Mouse (Mus musculus) E14TG2a.4 (cell line): ENCODE measurements around the gene Fam43a.

Experiments used
- H3K27me3 ChIP-seq: 2 replicates; pipeline ENCODE4 v1.6.1; 2014; ENCODE audit warnings: low read length, control low read depth; ENCODE audit not compliant: insufficient read depth
- H3K36me3 ChIP-seq: 2 replicates; pipeline ENCODE4 v1.6.1; 2014; ENCODE audit warnings: low read length, control low read depth; ENCODE audit not compliant: insufficient read depth
- H3K4me1 ChIP-seq: replicated peaks from 2 replicates; pipeline ENCODE4 v1.6.1; 2014; ENCODE audit warnings: low read depth, low read length, control low read depth
- H3K4me3 ChIP-seq: replicated peaks from 2 replicates; pipeline ENCODE4 v1.5.1; 2014; ENCODE audit warnings: mild to moderate bottlenecking, low read length
- H3K9me3 ChIP-seq: 2 replicates; pipeline ENCODE4 v1.6.1; 2014; ENCODE audit warnings: low read length, control low read depth
- CTCF ChIP-seq: conservative IDR thresholded peaks from 2 replicates; pipeline ENCODE4 v1.5.1; 2014; ENCODE audit warnings: low read length
- NANOG ChIP-seq: IDR thresholded peaks from 2 replicates; pipeline ENCODE4 v1.6.1; 2014; ENCODE audit warnings: borderline replicate concordance, low read length, mixed read lengths
- POU5F1 ChIP-seq: IDR thresholded peaks from 2 replicates; pipeline ENCODE4 v1.6.1; 2014; ENCODE audit warnings: low read length, borderline replicate concordance

The Fam43a gene

DNA sequence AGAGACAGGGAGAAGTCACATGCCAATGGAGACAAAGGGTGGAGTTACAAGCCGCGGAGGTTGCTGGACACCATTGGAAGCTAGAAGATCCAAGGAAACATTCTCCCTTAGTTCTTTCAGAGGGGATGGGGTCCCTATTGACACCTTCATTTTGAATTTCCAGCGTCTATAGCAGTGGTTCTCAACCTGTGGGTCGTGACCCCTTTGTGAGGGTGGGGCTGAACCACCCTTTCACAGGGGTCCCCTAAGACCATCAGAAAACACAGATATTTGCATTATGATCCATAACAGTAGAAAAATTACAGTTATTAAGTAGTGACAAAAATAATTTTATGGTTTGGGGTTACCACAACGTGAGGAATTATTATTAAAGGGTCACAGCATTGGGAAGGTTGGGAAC lies 30.0 kb downstream of the Fam43a start:
- Histone ChIP-seq H3K4me1 (peaks cover 42% of the 10 kb centered on the region), H3K4me3 (no peak overlapping the region), H3K27me3 (peaks cover 7% of the 10 kb centered on the region), H3K36me3 (no peaks in the 10 kb centered on the region), H3K9me3 (no peaks in the 10 kb centered on the region)
- TF ChIP-seq CTCF (no peak), NANOG (no peak), POU5F1 (no peak)

DNA sequence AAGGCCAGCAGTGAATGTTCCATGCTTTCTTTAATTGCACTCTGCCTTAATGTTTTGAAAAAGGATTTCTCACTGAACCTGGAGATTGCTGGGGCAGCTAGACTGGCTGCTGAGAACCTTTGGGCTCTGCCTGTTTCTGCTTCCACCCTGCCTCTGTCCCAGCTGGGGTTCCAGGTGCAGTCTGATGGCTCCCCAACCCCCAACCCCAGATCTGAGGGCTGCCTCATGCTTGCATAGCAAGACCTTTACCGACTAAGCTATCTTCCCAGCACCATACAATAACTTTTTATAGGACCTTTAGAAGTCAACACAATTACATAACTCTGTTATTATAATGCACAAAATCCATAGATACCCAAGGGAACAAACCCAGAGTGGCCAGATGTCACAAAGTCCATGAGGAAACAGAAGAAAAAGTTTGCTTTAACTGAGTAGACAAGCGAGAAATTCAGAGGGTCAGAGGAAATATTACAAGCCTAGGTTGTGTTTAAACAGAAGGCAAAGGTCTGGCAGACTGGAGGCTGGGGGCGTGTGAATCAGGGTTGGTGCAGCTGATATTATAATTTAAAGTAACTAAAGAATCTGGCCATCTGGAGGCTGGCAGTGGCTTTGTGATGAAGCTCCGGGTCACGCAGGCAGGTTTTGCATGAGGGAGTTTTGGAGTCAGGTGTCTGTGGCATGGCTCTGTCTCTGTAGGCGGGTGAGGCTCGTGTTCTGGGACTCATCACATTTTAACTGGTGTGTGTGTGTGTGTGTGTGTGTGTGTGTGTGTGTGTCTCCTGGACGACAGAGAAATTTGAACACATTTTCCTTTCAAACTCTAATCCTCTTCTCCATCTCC lies 34.6 kb downstream of the Fam43a start:
- Histone ChIP-seq H3K27me3 (no peaks in the 10 kb centered on the region), H3K4me3 (no peak overlapping the region), H3K9me3 (no peaks in the 10 kb centered on the region), H3K36me3 (no peaks in the 10 kb centered on the region), H3K4me1 (peaks cover 32% of the 10 kb centered on the region)
- TF ChIP-seq CTCF (no peak), POU5F1 (no peak), NANOG (no peak)

DNA sequence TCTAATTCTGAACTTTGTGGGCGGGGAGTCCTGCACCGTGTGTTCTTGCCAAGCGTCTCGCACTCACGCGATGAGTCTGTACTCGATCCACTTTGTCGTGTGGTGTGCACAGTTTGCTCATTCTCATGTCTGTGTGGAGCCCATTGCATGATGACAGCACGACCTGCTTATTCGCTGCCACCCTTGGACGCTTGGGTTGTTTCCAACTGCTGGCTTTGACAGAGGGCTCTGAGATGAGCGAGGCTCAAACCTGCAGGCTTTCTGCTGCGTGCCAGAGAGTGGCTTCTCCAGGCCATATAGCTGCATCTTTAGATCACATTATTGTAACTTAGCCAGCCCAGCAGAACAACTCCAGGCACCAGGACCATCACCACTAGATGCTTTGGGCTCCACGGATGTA lies 39.1 kb downstream of the Fam43a start:
- Histone ChIP-seq H3K27me3 (no peaks in the 10 kb centered on the region), H3K36me3 (no peaks in the 10 kb centered on the region), H3K4me3 (no peak overlapping the region), H3K9me3 (peaks cover 5% of the 10 kb centered on the region), H3K4me1 (peaks cover 43% of the 10 kb centered on the region)
- TF ChIP-seq POU5F1, result no peak
- TF ChIP-seq NANOG, result no peak

DNA sequence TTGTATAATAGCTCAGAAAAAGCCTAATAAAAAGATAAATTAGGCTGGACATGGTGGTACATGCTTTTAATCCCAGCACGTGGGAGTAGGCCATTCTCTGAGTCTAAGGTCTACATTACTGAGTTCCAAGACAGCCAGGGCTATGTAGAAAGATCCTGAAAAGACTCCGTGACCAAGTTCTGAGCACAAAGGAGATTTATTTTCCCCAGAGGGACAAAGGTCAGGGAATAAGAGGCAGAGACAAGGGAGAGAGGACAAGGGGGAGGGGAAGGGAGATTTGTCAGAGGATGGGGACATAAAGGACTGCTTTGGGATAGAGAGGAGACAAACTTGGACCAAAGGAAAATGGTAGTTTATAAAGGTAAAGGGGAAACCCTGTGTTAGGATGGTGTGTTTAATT lies 41.1 kb downstream of the Fam43a start:
- peaks cover 21% of the 10 kb centered on the region for H3K9me3 ChIP-seq
- H3K4me3 ChIP-seq, result no peak overlapping the region
- H3K4me1 ChIP-seq, result peaks cover 41% of the 10 kb centered on the region
- no peak for TF ChIP-seq POU5F1
- no peak for TF ChIP-seq CTCF
- no peak for TF ChIP-seq NANOG
- no peaks in the 10 kb centered on the region for H3K27me3 ChIP-seq
- H3K36me3 ChIP-seq, result no peaks in the 10 kb centered on the region

DNA sequence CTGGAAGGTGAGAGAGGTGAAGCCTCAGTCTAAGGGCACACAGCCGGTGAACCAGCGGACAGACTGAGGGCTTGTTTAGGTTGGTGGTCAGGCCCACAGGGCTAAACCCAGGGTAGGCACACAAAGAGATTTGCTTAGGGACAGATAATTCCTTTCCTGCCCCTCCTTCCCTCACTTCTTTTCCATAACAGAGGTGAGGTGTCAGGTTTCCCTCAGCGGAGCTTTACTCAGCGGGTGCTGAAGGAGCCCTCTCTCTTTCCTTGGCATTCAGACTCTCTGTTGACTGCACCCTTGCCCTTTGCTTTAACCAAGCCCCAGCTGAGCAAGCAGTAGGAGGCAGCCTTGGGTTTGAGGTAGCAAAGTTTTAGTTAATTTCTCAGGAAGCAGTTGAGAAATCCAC lies 41.9 kb downstream of the Fam43a start:
- peaks cover 48% of the 10 kb centered on the region for H3K4me1 ChIP-seq
- peak overlapping the region; percentile 32 for H3K4me3 ChIP-seq
- H3K9me3 ChIP-seq, result peaks cover 21% of the 10 kb centered on the region
- no peaks in the 10 kb centered on the region for H3K36me3 ChIP-seq
- TF ChIP-seq POU5F1 (no peak; the same call in 1 of the 2 replicates), CTCF (no peak), NANOG (no peak)
- no peaks in the 10 kb centered on the region for H3K27me3 ChIP-seq

DNA sequence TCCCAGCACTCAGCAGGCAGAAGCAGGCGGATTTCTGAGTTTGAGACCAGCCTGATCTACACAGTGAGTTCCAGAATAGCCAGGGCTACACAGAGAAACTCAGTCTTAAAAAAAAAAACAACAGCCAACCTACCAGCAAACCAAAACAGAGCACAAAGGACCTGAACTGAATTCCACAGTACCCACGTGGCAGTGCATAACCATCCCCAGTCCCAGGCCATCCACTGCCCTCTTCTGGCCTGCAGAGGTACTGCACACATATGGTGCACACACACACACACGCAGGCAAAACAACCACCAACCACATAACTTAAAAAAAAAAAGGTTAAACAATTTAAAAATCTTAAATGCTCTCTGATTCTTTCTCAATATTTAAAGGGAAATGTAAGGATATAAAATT lies 42.7 kb downstream of the Fam43a start:
- TF ChIP-seq NANOG (no peak), CTCF (peak; percentile 61)
- H3K9me3 ChIP-seq, result peaks cover 21% of the 10 kb centered on the region
- H3K4me3 ChIP-seq, result no peak overlapping the region
- H3K36me3 ChIP-seq, result no peaks in the 10 kb centered on the region
- peaks cover 57% of the 10 kb centered on the region for H3K4me1 ChIP-seq
- no peaks in the 10 kb centered on the region for H3K27me3 ChIP-seq

DNA sequence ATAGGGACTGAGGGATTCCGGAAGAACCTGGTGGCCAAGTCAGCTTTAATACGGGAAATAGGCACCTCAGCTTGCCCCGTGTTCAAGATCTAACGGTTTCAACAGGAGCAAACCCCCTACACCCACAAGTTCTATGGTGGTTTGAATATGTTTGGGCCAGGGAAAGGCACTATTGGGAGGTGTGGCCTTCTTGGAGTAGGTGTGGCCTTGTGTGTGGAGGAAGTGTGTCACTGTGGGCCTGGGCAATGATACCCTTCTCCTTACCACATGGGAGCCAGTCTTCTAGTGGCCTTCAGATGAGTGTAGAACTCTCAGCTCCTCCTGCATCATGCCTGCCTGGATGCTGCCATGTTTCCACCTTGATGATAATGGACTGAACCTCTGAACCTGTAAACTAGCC lies 45.5 kb downstream of the Fam43a start:
- Histone ChIP-seq H3K27me3 (no peaks in the 10 kb centered on the region), H3K4me3 (no peak overlapping the region), H3K36me3 (no peaks in the 10 kb centered on the region), H3K9me3 (peaks cover 41% of the 10 kb centered on the region), H3K4me1 (peaks cover 61% of the 10 kb centered on the region)
- TF ChIP-seq NANOG, result no peak
- no peak for TF ChIP-seq CTCF
- TF ChIP-seq POU5F1, result no peak

DNA sequence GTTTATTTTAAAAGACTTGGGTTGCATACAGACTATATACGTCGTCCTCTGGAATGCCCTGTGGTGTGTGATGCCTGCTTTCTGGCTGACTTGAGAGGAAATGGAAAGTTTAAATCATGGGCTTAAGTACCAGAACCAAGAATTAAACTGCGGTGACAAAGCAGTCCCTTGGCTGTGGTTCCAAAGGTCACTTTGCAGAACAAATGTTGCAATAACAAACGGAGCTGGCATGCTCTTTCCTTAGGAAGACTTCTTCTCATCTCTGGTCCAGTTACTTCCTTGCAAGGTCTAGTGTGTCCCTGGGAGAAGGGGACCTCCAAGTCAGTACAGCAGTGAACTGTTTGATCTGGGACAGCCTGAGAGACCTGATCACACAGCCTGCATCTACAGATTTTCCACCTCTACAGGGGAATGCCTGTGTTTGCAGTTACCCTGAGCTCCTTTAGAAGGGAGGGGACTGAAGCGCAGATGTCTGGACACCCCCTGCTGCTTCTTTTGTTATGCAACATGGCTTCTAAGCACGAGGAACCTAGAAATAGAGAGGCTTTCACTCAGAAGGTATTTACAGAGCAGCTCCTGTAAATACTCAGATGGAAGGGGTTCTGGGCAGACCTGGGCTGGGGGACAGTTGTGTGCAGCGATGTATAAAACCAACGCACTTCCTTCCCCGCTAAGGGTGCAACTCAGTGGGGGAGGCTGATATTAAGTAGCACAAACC lies 46.5 kb downstream of the Fam43a start:
- H3K27me3 ChIP-seq, result peaks cover under 1% of the 10 kb centered on the region; the same call in 1 of the 2 replicates
- peaks cover 48% of the 10 kb centered on the region for H3K9me3 ChIP-seq
- H3K36me3 ChIP-seq, result no peaks in the 10 kb centered on the region
- no peak; the same call in 1 of the 2 replicates for TF ChIP-seq NANOG
- peak; percentile 99 for TF ChIP-seq POU5F1
- no peak for TF ChIP-seq CTCF
- H3K4me1 ChIP-seq, result peaks cover 51% of the 10 kb centered on the region
- H3K4me3 ChIP-seq, result peak overlapping the region; percentile 51

DNA sequence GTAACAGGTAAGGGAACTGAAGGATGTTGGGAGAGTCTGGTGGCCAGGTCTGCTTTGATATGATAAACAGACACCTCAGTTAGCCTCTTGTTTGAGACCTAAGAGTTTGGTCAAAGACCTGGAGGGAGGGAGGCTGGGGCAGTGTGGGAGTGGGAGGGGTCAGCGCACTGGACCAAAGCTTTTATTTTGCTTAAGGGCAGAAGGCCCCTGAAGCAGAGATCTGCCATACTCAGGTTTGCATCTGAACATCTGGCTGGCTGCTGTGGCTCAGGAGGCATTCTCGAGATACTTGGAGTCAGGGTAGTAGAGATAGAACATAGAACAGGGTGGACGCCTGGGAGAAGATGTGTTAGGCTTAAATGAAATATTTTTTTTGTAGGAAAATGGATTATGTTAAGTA lies 47.3 kb downstream of the Fam43a start:
- TF ChIP-seq POU5F1, result no peak
- TF ChIP-seq CTCF, result no peak
- no peak for TF ChIP-seq NANOG
- Histone ChIP-seq H3K4me3 (peak overlapping the region; percentile 51; the same call in 1 of the 2 replicates), H3K27me3 (peaks cover 5% of the 10 kb centered on the region; the same call in 1 of the 2 replicates), H3K4me1 (peaks cover 48% of the 10 kb centered on the region), H3K36me3 (no peaks in the 10 kb centered on the region), H3K9me3 (peaks cover 48% of the 10 kb centered on the region)
